Mouse (Mus musculus) spleen, embryonic (tissue): ENCODE measurements at regions not wholly inside any gene's neighbourhood (a gene's known extent, or its start where the extent isn't known, plus 50 kb on each side); places are given as distances from the start of the nearest gene placed in this dataset.

Experiments used
- CTCF ChIA-PET: fragments of 350-600 bp; sonication (Branson Sonifier 250); formaldehyde crosslinking; loops from one replicate; lab custom pipeline; 2022; lab: Charles Lee

DNA sequence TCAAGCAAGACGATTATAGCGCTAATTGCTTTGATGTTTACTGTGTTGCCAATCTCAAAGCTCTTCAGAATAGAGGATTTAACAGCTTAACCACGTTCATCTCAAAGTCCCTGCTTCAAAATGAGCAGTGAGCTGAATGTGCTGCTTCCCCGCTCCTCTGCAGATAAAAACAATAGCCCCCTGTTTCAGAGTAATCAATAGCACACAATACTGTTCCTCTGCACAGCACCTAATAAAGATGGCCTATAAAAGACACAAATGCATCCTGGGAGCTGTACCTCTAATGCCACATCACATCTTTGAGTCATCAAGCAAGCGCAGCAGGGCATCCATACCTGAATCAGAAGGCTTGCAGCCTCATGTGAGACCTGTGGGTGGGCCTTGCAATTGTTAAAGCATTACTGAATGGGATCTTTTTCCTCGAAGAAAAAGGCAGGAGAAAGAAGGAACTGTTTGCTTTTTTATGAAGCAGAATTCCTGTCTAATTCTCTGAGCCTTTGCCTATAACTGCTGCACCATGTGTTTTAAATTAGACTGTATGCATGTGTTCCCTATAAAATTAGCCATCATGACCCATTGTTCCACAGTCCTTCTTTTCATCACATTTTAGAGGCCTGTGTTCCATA is 648.5 kb upstream of the Cited2 start:
- CTCF ChIA-PET = no interaction called here

GRCm38 (mm10) chr10:17075147-17075546 is 647.9 kb upstream of the Cited2 start:
- CTCF ChIA-PET = interaction anchor here (0.6 kb wide), 1 partner anchor 1779 kb away, joined by 3 read pairs; no protein-coding TSS in a partner anchor

DNA sequence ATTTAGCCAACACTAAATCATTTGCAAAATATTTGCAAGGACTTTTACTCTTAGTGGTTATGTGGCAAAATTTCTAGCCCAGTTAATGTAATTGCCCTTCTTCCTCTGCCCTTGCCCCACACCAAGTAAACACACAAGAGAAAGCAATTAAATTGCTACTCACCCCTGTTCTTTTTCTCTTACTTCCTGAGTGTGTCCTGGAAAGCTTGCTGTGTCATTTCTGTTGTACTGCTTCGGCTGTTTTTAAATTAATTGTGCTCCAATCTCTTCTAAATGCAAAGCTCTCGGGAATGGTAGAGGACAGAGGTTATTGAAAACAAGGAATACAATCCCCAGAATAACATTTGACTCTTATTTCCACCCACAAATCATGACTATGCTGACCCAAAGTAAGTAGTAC is 647.4 kb upstream of the Cited2 start:
- CTCF ChIA-PET = interaction anchor here (0.6 kb wide), 1 partner anchor 1779 kb away, joined by 3 read pairs; no protein-coding TSS in a partner anchor

GRCm38 (mm10) chr10:17076186-17076585 is 646.8 kb upstream of the Cited2 start:
- CTCF ChIA-PET = no interaction called here

GRCm38 (mm10) chr10:17077580-17077979 is 645.4 kb upstream of the Cited2 start:
- CTCF ChIA-PET = no interaction called here

DNA sequence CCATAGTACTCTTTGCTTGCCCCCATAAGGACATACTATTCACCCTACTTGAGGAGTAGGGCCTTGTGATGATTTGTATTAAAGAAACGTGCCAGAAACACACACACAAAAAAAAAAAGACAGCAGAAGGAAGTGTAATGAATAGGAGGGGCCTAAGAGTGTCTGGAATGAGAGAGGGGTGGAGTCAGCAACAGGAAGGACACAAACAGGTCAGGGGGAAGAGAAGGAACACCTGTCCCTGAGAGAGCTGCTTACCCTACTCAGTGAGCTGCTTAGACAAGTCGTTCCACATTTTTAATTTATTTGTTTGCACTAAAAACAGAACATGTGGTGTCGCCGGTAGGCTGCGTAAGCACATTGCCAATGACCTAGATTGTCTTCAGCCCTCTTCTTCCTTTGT is 642.2 kb upstream of the Cited2 start:
- CTCF ChIA-PET = no interaction called here

DNA sequence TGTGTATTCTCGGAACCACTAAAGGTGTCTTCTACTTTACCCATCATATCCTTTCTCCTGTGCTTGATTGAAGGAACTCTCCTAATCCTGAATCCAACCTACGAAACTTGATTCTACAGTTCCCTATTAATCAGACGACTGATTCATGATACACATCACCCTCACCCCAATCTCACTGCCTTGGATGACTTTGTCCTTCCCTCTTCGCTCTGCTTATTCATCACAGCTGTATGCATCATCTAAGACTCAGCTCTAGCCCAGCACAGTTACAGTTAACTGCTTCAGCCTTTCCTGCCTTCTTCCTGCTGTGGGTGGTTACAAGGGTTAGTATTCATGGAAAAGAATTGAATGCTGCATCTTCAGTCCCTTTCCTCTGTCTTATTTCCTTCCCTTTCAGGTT is 640.1 kb upstream of the Cited2 start:
- CTCF ChIA-PET = no interaction called here

- CTCF ChIA-PET = no interaction called here
Observed at GRCm38 (mm10) chr10:17102065-17102464, 621.0 kb upstream of the Cited2 start.

GRCm38 (mm10) chr10:17103416-17103815 is 619.6 kb upstream of the Cited2 start:
- CTCF ChIA-PET = no interaction called here

DNA sequence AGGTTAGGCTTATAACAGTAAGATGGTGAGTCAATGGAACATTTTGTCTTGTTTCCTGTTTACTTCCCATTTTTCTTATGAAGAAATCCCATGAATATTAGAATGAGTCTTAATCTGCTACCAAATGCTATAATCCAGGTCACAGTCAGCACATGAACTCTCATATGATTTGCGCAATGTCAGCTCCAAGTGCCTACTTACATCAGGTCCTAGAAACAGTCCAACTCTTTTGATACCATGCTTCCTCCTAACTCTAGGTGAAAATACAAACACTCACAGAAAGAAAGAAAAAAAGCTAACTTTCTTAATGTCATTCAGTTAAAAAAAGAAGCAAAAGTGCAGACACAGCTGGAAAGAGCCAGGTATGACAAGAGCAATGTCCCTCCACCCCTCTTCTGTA is 616.2 kb upstream of the Cited2 start:
- CTCF ChIA-PET = no interaction called here

DNA sequence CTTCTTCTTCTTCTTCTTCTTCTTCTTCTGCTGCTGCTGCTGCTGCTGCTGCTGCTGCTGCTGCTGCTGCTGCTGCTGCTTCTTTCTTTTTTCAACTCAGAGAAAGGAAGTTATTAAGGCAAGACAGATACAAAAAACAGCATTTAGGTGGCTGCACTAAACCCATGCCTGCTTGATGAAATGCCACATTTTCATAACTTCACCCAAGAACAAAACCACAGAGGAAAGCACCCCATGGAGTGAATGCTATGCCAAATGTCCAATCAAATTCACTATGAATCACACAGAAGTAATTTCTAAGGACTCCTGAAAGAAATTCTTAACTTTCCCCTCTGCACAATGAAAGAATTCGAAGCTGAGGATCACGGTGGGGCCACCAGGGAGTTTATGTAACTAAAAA is 611.9 kb upstream of the Cited2 start:
- CTCF ChIA-PET = no interaction called here

GRCm38 (mm10) chr10:17114805-17115204 is 608.2 kb upstream of the Cited2 start:
- CTCF ChIA-PET = no interaction called here

- CTCF ChIA-PET = interaction anchor here (0.6 kb wide), 1 partner anchor 59 kb away, joined by 3 read pairs; no protein-coding TSS in a partner anchor
Observed at GRCm38 (mm10) chr10:17129391-17130163, 593.4 kb upstream of the Cited2 start.

DNA sequence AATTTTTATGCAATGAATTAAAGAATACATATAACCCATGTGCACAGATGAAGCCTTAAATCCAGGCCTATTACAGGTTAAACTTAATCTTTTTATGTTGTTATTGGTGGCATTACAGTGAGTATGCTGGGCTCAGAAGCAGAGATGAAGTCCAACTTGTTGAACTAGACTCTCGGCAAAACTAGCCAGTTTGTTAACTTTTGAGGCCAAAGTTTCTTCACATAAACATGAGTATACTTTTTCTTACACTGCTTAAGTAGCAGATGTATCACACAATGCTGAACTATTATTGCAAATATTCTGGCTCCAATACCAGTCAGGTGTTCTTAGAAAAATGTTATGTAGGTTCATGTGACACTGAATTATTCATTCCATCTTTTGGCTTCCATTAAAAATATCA is 592.4 kb upstream of the Cited2 start:
- CTCF ChIA-PET = interaction anchor here (0.6 kb wide), 1 partner anchor 60 kb away, joined by 3 read pairs; no protein-coding TSS in a partner anchor

- CTCF ChIA-PET = no interaction called here
Observed at GRCm38 (mm10) chr10:17131763-17132162, 591.3 kb upstream of the Cited2 start.

- CTCF ChIA-PET = interaction anchor here (0.6 kb wide), 1 partner anchor 1816 kb away, joined by 8 read pairs; no protein-coding TSS in a partner anchor
Observed at GRCm38 (mm10) chr10:17175385-17175784, 547.6 kb upstream of the Cited2 start.

GRCm38 (mm10) chr10:17177054-17177453 is 546.0 kb upstream of the Cited2 start:
- CTCF ChIA-PET = no interaction called here

DNA sequence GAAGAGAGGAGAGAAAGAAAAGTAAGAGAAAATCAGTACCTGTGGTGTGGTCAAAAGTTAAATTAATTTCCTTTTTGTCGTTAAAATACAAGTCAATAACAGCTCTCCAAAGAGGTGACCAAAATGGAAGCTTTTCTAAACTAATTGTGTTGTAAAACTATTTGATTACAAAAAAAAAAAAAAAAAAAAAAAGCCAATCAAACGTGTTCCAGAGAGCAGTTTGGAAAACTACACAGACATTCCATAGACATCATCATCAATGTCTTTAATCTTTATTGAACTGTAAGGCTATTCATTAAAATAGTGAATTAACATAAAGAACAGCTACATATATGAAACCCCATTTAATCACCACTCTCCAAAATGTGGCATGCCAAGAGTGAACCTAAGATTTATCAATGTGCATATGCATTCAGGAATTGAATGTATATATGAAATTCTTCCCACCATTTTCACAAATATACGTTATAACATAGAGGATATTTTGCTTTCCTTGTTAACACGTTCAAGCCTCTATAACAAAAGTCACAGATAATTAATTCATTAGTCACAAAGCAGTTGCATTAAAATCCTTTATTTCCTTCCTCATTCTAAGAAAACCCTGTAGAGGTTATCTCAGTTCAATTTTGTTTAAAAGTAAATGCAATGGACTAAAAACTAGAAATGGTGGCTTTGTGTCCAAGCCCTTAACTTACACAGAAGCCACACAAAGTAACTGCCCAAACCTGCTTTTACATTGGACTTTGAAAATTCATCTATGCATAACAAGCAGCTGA is 545.3 kb upstream of the Cited2 start:
- CTCF ChIA-PET = no interaction called here

- CTCF ChIA-PET = no interaction called here
Observed at GRCm38 (mm10) chr10:17178627-17179026, 544.4 kb upstream of the Cited2 start.

GRCm38 (mm10) chr10:17184418-17184817 is 538.6 kb upstream of the Cited2 start:
- CTCF ChIA-PET = no interaction called here

DNA sequence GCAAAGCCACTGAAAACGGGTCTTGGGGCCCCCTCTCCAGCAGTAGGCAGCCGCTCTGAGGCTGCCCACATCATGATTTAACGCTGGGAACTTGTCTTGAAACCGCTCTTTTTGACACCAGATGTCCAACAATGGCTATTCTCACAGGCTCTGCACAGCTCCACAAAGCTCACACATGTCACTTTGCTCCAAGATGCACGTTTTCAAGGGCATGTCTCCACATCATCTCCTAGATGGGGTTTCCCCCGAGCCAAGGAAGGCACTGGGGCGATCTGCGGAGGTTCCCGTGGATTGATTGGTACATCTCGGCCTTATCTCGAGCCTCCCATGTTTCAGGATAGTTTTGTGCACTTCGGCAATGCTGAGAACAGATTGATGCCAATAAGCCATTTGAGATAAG is 526.8 kb upstream of the Cited2 start:
- CTCF ChIA-PET = no interaction called here

- CTCF ChIA-PET = no interaction called here
Observed at GRCm38 (mm10) chr10:17196636-17197035, 526.4 kb upstream of the Cited2 start.
